Mouse (Mus musculus): ENCODE results near the gene Fbln2. TPM values are rescaled to one million over a fixed set of nuclear protein-coding genes. Genes with fewer than 3 reads are reported as not detected.

Fbln2 gene
- polyA plus RNA-seq, 1 experiment from 2014 or later: 22.9 TPM

DNA sequence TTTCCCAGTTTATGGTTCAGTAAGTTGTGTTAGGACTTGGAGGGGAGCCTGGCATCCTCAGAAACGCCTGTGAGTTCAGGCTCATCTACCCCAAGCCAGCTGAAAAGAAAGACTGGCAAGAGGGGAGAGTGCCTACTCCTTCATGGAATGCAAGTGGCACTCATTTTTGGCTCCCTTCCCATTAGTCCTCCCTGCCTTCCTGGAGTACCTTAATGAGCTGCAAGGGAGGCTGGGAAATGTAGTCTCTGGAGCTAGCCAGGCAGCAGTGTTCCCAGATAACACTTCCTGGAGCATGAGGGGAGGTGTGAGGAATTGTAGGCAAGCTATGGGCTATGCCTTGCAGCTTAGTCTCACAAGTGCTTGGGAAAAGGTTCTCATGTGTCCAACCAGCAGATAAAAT, 95.7 kb downstream of the Fbln2 start:
- ATAC-seq (ENCODE audit: insufficient read depth): peak; percentile 38; the same call in 1 of the 2 replicates
- WGBS: 50% methylated on average over 1 of the region's 1 CpGs
- no peak overlapping the region for H3K4me3 ChIP-seq (ENCODE audit: low read depth, low read length)
- TF ChIP-seq CTCF (IDR thresholded peaks at IDR 0.05; ENCODE audit: low read depth): no peak
- H3K27me3 ChIP-seq (ENCODE audit: insufficient read depth, low read length): no peaks in the 10 kb centered on the region
- no peaks in the 10 kb centered on the region for H3K4me1 ChIP-seq (ENCODE audit: insufficient read depth)
- no peaks in the 10 kb centered on the region for H3K36me3 ChIP-seq (ENCODE audit: insufficient read depth)
- no peak overlapping the region for H3K9ac ChIP-seq
- H3K4me2 ChIP-seq: no peak overlapping the region
- no peaks in the 10 kb centered on the region for H3K9me3 ChIP-seq (ENCODE audit: low read depth, low read length)
- peak; percentile 73 for DNase-seq
- no peak overlapping the region for H3K27ac ChIP-seq (ENCODE audit: low read depth)

DNA sequence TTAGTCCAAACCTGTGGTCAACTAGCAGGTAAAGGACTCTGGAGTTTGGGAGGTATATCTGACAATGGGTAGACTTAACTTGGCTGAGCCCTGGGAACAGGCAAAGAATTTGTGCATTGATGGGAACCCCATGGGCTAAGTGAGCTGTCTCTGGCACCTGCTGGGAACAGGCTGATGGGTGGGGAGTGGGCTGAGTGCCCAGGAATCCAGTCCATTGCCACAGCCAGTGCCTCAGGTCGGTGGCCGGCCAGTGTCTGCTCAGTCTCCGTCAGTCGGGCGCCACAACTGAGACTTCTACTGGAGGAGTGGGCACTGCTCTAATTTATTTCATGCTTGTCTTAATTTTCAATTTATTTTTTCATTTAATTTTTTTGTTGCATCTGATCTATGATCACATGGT, 98.9 kb downstream of the Fbln2 start:
- H3K27ac ChIP-seq (ENCODE audit: low read depth): no peak overlapping the region
- DNase-seq (no peak), ATAC-seq (ENCODE audit: insufficient read depth) (no peak)
- H3K36me3 ChIP-seq (ENCODE audit: insufficient read depth): no peaks in the 10 kb centered on the region
- H3K4me2 ChIP-seq: no peak overlapping the region
- no peaks in the 10 kb centered on the region for H3K4me1 ChIP-seq (ENCODE audit: insufficient read depth)
- no peak for TF ChIP-seq CTCF (IDR thresholded peaks at IDR 0.05; ENCODE audit: low read depth)
- no peak overlapping the region for H3K9ac ChIP-seq
- WGBS: 85% methylated on average over 5 of the region's 5 CpGs
- no peaks in the 10 kb centered on the region for H3K9me3 ChIP-seq (ENCODE audit: low read depth, low read length)
- H3K4me3 ChIP-seq (ENCODE audit: low read depth, low read length): no peak overlapping the region
- no peaks in the 10 kb centered on the region for H3K27me3 ChIP-seq (ENCODE audit: insufficient read depth, low read length)

DNA sequence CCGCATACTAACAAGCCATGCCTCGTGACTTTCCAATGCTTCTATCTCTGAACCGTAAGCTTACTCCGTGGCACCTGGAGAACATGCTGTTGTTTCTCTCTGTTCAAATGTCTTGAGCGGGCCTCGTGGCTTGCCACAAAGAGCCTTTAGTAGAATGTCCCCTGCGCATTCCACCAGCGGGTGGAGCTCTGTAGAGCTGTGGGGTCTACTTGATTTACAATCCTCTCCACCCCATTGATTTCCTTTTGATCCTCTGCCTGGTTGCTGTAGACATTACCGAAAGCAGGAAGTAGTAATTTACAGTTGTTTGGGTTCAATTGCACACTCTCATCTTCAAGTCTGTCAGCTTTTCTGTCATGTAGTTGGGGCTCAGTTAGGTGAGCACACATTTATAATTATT, 100.2 kb downstream of the Fbln2 start:
- 59% methylated on average over 9 of the region's 9 CpGs for WGBS
- no peak overlapping the region for H3K4me3 ChIP-seq (ENCODE audit: low read depth, low read length)
- peak; percentile 9 for DNase-seq
- no peak overlapping the region for H3K9ac ChIP-seq
- H3K36me3 ChIP-seq (ENCODE audit: insufficient read depth): no peaks in the 10 kb centered on the region
- no peak overlapping the region for H3K27ac ChIP-seq (ENCODE audit: low read depth)
- no peak for ATAC-seq (ENCODE audit: insufficient read depth)
- H3K27me3 ChIP-seq (ENCODE audit: insufficient read depth, low read length): no peaks in the 10 kb centered on the region
- no peaks in the 10 kb centered on the region for H3K9me3 ChIP-seq (ENCODE audit: low read depth, low read length)
- no peak for TF ChIP-seq CTCF (IDR thresholded peaks at IDR 0.05; ENCODE audit: low read depth)
- H3K4me1 ChIP-seq (ENCODE audit: insufficient read depth): no peaks in the 10 kb centered on the region
- no peak overlapping the region for H3K4me2 ChIP-seq

Other genes with a start within 250 kb of the Fbln2 start
- 15.8 and 16.9 TPM in 2 replicates for gene Iqsec1, start 223.8 kb upstream of the Fbln2 start, polyA plus RNA-seq (2014; fragmentation: Nextera tagmentation; extraction: Ambion mirVana)
- gene Nup210, start 95.6 kb upstream of the Fbln2 start, polyA plus RNA-seq (2014; fragmentation: Nextera tagmentation; extraction: Ambion mirVana): 30.8 and 35.3 TPM in 2 replicates
- 8.1 and 8.8 TPM in 2 replicates for gene Hdac11, start 55.8 kb upstream of the Fbln2 start, polyA plus RNA-seq (2014; fragmentation: Nextera tagmentation; extraction: Ambion mirVana)
- gene Wnt7a, start 198.9 kb downstream of the Fbln2 start, polyA plus RNA-seq (2014; fragmentation: Nextera tagmentation; extraction: Ambion mirVana): 0.50 and 0.72 TPM in 2 replicates

All from lung, embryonic 14.5 days (tissue).